Mouse (Mus musculus) CD4-positive, CD25-positive, alpha-beta regulatory T cell (primary cell): ENCODE results near the gene Col4a2. TPM values are rescaled to one million over a fixed set of nuclear protein-coding genes. Genes with fewer than 3 reads are reported as not detected.

Source experiments
- polyA plus RNA-seq: library from polyadenylated mRNA; unstranded; fragments of 100-300 nt; shearing (Covaris generic); gene quantifications from one replicate; pipeline ENCODE4 v1.2.1, GENCODE M21; 2017

Gene Col4a2
- 0.08 TPM for polyA plus RNA-seq

GRCm38 (mm10) chr8:11312349-11313175 is at the start of gene Col4a2, which contains the start of gene Col4a1:
Col4a2 (plus strand) TSS chr8:11312805.
Col4a1 (minus strand) TSS chr8:11312826.

GRCm38 (mm10) chr8:11477811-11478761 is 165.5 kb downstream of the Col4a2 start, which contains the start of gene Rab20:
Rab20 (minus strand) TSS chr8:11478710.

DNA sequence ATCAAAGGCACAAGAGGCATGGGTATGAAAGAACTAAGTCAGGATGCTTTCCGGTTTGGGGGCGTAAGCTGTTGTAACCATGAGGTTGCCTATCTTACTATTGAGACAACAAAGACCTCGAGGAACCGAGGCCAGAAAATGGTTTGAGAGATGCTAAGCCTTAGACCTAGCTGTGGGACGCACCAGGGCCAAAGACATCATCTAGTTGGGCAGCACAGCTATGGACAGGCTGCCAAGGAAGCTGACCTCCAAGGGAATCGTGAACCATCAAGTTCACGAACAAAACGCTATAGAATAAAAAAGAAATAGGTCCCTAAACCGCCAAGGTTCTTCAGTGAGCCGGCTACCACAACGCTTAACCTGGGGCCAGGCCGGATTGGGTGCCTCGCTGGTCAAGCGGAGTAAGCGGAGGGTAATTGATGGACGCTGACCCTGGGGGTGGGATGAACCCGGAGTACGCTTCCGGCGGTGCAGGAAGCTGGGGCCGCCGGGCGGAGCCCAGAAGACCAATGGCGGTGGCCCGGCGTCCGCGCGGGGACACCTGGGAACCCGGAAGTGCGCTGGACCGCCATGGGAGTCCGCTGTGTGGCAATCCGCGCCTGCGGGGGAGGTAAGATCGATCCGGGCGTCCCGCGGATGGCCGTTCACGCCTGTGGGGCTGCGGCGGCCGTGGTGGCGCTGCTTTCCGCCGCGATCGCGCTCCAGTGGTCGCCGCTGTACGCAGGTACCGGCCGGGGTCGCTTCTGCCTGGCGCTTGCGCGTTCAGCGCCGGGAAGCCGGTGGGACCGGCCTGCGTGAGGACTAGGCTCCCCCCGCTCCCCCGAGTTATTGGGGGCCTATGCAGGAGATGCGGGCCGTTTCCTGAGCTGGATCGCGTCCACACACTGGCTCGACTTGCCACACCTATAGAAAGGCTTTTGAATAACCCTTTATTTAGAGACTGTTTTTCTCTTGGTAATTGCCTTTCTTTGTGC is 184.7 kb downstream of the Col4a2 start, which contains the start of gene Naxd:
Gene Naxd, plus strand, starts transcription at position 490 of the 974 bp plus-strand sequence.

Other genes starting within 250 kb of the Col4a2 start
- 0.24 TPM for gene Col4a1, start within 50 bp of the Col4a2 start, polyA plus RNA-seq
- 5.2 TPM for gene Rab20, start 165.9 kb downstream of the Col4a2 start, polyA plus RNA-seq
- gene Naxd, start 184.7 kb downstream of the Col4a2 start, polyA plus RNA-seq: 75.9 TPM
- gene Cars2, start 238.0 kb downstream of the Col4a2 start, polyA plus RNA-seq: 36.9 TPM
- 91.8 TPM for gene Ing1, start 242.8 kb downstream of the Col4a2 start, polyA plus RNA-seq